Mouse (Mus musculus) hindbrain, embryonic 13.5 days (tissue): Measurements from ENCODE around the gene Samd4. TPM values are rescaled to one million over a fixed set of nuclear protein-coding genes. Genes with fewer than 3 reads are reported as not detected.

Experiments
- ATAC-seq: fragments of 200-750 bp; cut with Nextera tagmentation; 2 replicates; pipeline ENCODE4 v1.8.0; 2017; ENCODE audit warnings: moderate TSS enrichment; ENCODE audit not compliant: low FRiP score
- H3K27ac ChIP-seq: fragments of 300-500 bp; sonication (generic); 2 replicates; pipeline ENCODE4 v1.5.1; 2015; ENCODE audit warnings: inconsistent platforms, mild to moderate bottlenecking, moderate library complexity
- H3K27me3 ChIP-seq: fragments of 300-500 bp; sonication (generic); 2 replicates; pipeline ENCODE4 v1.6.1; 2015; ENCODE audit warnings: mild to moderate bottlenecking, inconsistent platforms
- H3K36me3 ChIP-seq: fragments of 300-500 bp; sonication (generic); 2 replicates; pipeline ENCODE4 v1.6.1; 2015; ENCODE audit warnings: mild to moderate bottlenecking, inconsistent platforms
- H3K4me1 ChIP-seq: fragments of 300-500 bp; sonication (generic); replicated peaks from 2 replicates; pipeline ENCODE4 v1.6.1; 2015; ENCODE audit warnings: inconsistent platforms
- H3K4me2 ChIP-seq: fragments of 300-500 bp; sonication (generic); 2 replicates; pipeline ENCODE4 v1.6.1; 2015; ENCODE audit warnings: inconsistent platforms, mild to moderate bottlenecking, moderate library complexity
- H3K4me3 ChIP-seq: fragments of 300-500 bp; sonication (generic); 2 replicates; pipeline ENCODE4 v1.5.1; 2015; ENCODE audit warnings: mild to moderate bottlenecking, inconsistent platforms
- H3K9ac ChIP-seq: fragments of 300-500 bp; sonication (generic); 2 replicates; pipeline ENCODE4 v1.6.1; 2015; ENCODE audit warnings: mild to moderate bottlenecking, inconsistent platforms
- H3K9me3 ChIP-seq: fragments of 300-500 bp; sonication (generic); 2 replicates; pipeline ENCODE4 v1.6.1; 2016; ENCODE audit warnings: inconsistent platforms
- WGBS: fragments of 180-500 bp; shearing (Covaris S2); methylation state at CpG from one replicate; pipeline ENCODE4 v1.1.7; 2015; 5-methylcytosine and 5-hydroxymethylcytosine counted together
- polyA plus RNA-seq: library from polyadenylated mRNA; unstranded; fragments of >200 nt; fragmentation: Nextera tagmentation; extraction: Ambion mirVana; gene quantifications from 2 replicates; pipeline ENCODE4 v1.2.1, GENCODE M21; 2015

Samd4 gene
- polyA plus RNA-seq, 1 experiment from 2014 or later: 3.6 TPM

- Histone ChIP-seq H3K36me3 (no peaks in the 10 kb centered on the region), H3K27ac (no peak overlapping the region), H3K4me2 (no peak overlapping the region), H3K4me3 (no peak overlapping the region), H3K9ac (no peak overlapping the region), H3K4me1 (peaks cover 21% of the 10 kb centered on the region), H3K27me3 (no peaks in the 10 kb centered on the region), H3K9me3 (no peaks in the 10 kb centered on the region)
- ATAC-seq: no peak
- 51% methylated on average over 8 of the region's 8 CpGs for WGBS
Measured at GRCm38 (mm10) chr14:46984542-46985125, 102.0 kb downstream of the Samd4 start.

GRCm38 (mm10) chr14:46989694-46990093 is 107.0 kb downstream of the Samd4 start:
- Histone ChIP-seq H3K27me3 (no peaks in the 10 kb centered on the region), H3K4me1 (peaks cover 18% of the 10 kb centered on the region), H3K27ac (0 out of 2 replicates have a peak overlapping the region, but pooled peaks have one; percentile 12), H3K9me3 (no peaks in the 10 kb centered on the region), H3K36me3 (no peaks in the 10 kb centered on the region), H3K9ac (no peak overlapping the region), H3K4me3 (no peak overlapping the region), H3K4me2 (no peak overlapping the region)
- WGBS: 12% methylated on average over 4 of the region's 4 CpGs
- ATAC-seq: peak; percentile 76; the same call in 1 of the 2 replicates

- Histone ChIP-seq H3K9me3 (no peaks in the 10 kb centered on the region), H3K4me2 (no peak overlapping the region), H3K4me3 (no peak overlapping the region), H3K4me1 (peaks cover 12% of the 10 kb centered on the region), H3K36me3 (no peaks in the 10 kb centered on the region), H3K9ac (no peak overlapping the region), H3K27ac (no peak overlapping the region), H3K27me3 (no peaks in the 10 kb centered on the region)
- ATAC-seq: no peak
- WGBS: 79% methylated on average over 3 of the region's 3 CpGs
Measured at GRCm38 (mm10) chr14:46990450-46990849, 107.8 kb downstream of the Samd4 start.

GRCm38 (mm10) chr14:46994704-46995103 is 112.0 kb downstream of the Samd4 start:
- WGBS: 92% methylated on average over 7 of the region's 7 CpGs
- Histone ChIP-seq H3K27ac (no peak overlapping the region), H3K4me2 (no peak overlapping the region), H3K9me3 (no peaks in the 10 kb centered on the region), H3K27me3 (no peaks in the 10 kb centered on the region), H3K9ac (no peak overlapping the region), H3K4me1 (peaks cover 10% of the 10 kb centered on the region), H3K4me3 (no peak overlapping the region), H3K36me3 (no peaks in the 10 kb centered on the region)
- no peak for ATAC-seq

- no peak overlapping the region for H3K4me2 ChIP-seq
- H3K4me1 ChIP-seq: peaks cover 16% of the 10 kb centered on the region
- no peak overlapping the region for H3K9ac ChIP-seq
- H3K36me3 ChIP-seq: no peaks in the 10 kb centered on the region
- no peak overlapping the region for H3K4me3 ChIP-seq
- H3K27ac ChIP-seq: no peak overlapping the region
- 69% methylated on average over 9 of the region's 9 CpGs for WGBS
- no peaks in the 10 kb centered on the region for H3K9me3 ChIP-seq
- ATAC-seq: no peak
- no peaks in the 10 kb centered on the region for H3K27me3 ChIP-seq
Measured at GRCm38 (mm10) chr14:46999321-47000025, 116.8 kb downstream of the Samd4 start.

GRCm38 (mm10) chr14:47000096-47000736 is 117.6 kb downstream of the Samd4 start:
- H3K9ac ChIP-seq: no peak overlapping the region
- no peak overlapping the region for H3K4me2 ChIP-seq
- H3K27me3 ChIP-seq: no peaks in the 10 kb centered on the region
- H3K9me3 ChIP-seq: no peaks in the 10 kb centered on the region
- no peak overlapping the region for H3K27ac ChIP-seq
- WGBS: 86% methylated on average over 11 of the region's 11 CpGs
- H3K4me1 ChIP-seq: peaks cover 16% of the 10 kb centered on the region
- no peaks in the 10 kb centered on the region for H3K36me3 ChIP-seq
- ATAC-seq: no peak
- no peak overlapping the region for H3K4me3 ChIP-seq

- Histone ChIP-seq H3K27ac (no peak overlapping the region), H3K36me3 (no peaks in the 10 kb centered on the region), H3K9me3 (no peaks in the 10 kb centered on the region), H3K9ac (no peak overlapping the region), H3K4me1 (peaks cover 16% of the 10 kb centered on the region), H3K4me3 (no peak overlapping the region), H3K27me3 (no peaks in the 10 kb centered on the region), H3K4me2 (peak overlapping the region; percentile 20; the same call in 1 of the 2 replicates)
- ATAC-seq: peak; percentile 62; the same call in 1 of the 2 replicates
- WGBS: 64% methylated on average over 24 of the region's 24 CpGs
Measured at GRCm38 (mm10) chr14:47000786-47001761, 118.4 kb downstream of the Samd4 start.

- Histone ChIP-seq H3K4me2 (no peak overlapping the region), H3K4me1 (peaks cover 16% of the 10 kb centered on the region), H3K36me3 (no peaks in the 10 kb centered on the region), H3K27me3 (no peaks in the 10 kb centered on the region), H3K27ac (no peak overlapping the region), H3K4me3 (no peak overlapping the region), H3K9me3 (no peaks in the 10 kb centered on the region), H3K9ac (no peak overlapping the region)
- ATAC-seq: no peak
- 31% methylated on average over 3 of the region's 3 CpGs for whole genome bisulfite sequencing
Measured at GRCm38 (mm10) chr14:47004161-47004560, 121.5 kb downstream of the Samd4 start.

- Histone ChIP-seq H3K27ac (no peak overlapping the region), H3K9me3 (no peaks in the 10 kb centered on the region), H3K36me3 (no peaks in the 10 kb centered on the region), H3K27me3 (no peaks in the 10 kb centered on the region), H3K4me1 (peaks cover 9% of the 10 kb centered on the region), H3K4me2 (no peak overlapping the region), H3K9ac (no peak overlapping the region), H3K4me3 (no peak overlapping the region)
- WGBS: 58% methylated on average over 18 of the region's 18 CpGs
- ATAC-seq: no peak
Measured at GRCm38 (mm10) chr14:47011171-47012139, 128.8 kb downstream of the Samd4 start.

- no peak overlapping the region for H3K27ac ChIP-seq
- H3K4me1 ChIP-seq: peaks cover 9% of the 10 kb centered on the region
- WGBS: 94% methylated on average over 3 of the region's 3 CpGs
Measured at GRCm38 (mm10) chr14:47015618-47016017, 133.0 kb downstream of the Samd4 start.

GRCm38 (mm10) chr14:47017658-47018057 is 135.0 kb downstream of the Samd4 start:
- H3K9me3 ChIP-seq: no peaks in the 10 kb centered on the region
- 94% methylated on average over 3 of the region's 3 CpGs for WGBS
- H3K4me3 ChIP-seq: no peak overlapping the region
- H3K36me3 ChIP-seq: no peaks in the 10 kb centered on the region
- no peaks in the 10 kb centered on the region for H3K27me3 ChIP-seq
- no peak overlapping the region for H3K9ac ChIP-seq
- no peak overlapping the region for H3K27ac ChIP-seq
- H3K4me1 ChIP-seq: 0 out of 2 replicates have a peak, but pooled peaks cover 3% of the 10 kb centered on the region
- no peak overlapping the region for H3K4me2 ChIP-seq
- no peak for ATAC-seq

More at GRCm38 (mm10) chr14:47015618-47016017, 133.0 kb downstream of the Samd4 start:
- no peaks in the 10 kb centered on the region for H3K36me3 ChIP-seq
- no peak overlapping the region for H3K4me3 ChIP-seq
- no peak overlapping the region for H3K4me2 ChIP-seq
- no peak for ATAC-seq
- H3K9me3 ChIP-seq: no peaks in the 10 kb centered on the region
- no peak overlapping the region for H3K9ac ChIP-seq
- no peaks in the 10 kb centered on the region for H3K27me3 ChIP-seq
